In the genomic region with DNA sequence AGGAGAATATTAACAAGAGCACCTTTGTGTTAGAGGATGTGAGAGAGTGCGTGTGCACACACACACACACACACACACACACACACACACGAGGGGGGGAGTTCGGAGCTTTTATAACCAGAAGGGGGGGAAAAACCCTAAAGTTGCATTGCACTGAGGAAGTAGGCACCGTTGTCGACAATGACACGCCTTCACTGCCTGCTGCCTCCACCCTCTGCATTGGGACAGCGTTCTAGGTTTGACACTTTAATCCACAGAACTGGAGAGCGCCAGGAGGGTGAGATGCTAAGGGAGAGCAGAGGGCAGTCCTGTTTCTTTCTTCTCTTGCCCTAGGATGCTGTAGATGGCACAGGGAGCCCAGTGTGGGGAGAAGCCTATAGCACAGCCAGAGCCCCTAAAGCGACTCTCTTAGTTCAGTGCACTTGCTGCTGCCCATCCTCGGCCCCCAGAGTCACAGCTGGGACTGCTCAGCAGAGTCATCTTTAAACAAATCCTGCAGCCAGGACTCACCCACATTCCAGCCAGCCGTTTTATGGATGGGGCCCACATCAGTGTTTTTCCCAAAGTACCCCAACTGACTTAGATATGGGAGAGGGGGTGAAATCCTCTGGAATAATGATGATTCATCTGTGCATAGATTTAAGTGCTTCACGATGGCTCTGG, we compare ENCODE assay signal across 9 mouse cellular contexts. TPM values are rescaled to one million over a fixed set of nuclear protein-coding genes. Genes with fewer than 3 reads are reported as not detected.
DNase-seq lines count a peak whose midpoint lies in the region; ATAC-seq and TF ChIP-seq lines count a peak whose summit lies in the region.
"Had no signal": no experiment of that assay in that cellular context is flagged by ENCODE, and none has a peak within 500 bp of the region (broad histone marks: within the 10 kb centered on the region; RNA-seq: fewer than 3 reads in every experiment).

No protein-coding gene starts in this region.

- no peaks in the 10 kb centered on the region for H3K36me3 ChIP-seq in intestine, embryonic 15.5 days
- no peaks in the 10 kb centered on the region for H3K36me3 ChIP-seq in spleen, adult 2 months (ENCODE audit: control insufficient read depth, insufficient read depth, low read length)

- no peaks in the 10 kb centered on the region for H3K9me3 ChIP-seq in intestine, embryonic 15.5 days

- ATAC-seq in intestine, embryonic 15.5 days = no peak

- TF ChIP-seq CTCF in left cerebral cortex, adult 2 months (IDR thresholded peaks at IDR 0.05) = no peak
- no peak for TF ChIP-seq CTCF in bone marrow macrophage, adult 2 months (IDR thresholded peaks at IDR 0.05; ENCODE audit: low read depth, low read length)
- TF ChIP-seq CTCF in spleen, adult 2 months (IDR thresholded peaks at IDR 0.05; ENCODE audit: extremely low read depth, insufficient read depth, insufficient read length, insufficient replicate concordance) = no peak

- H3K27me3 ChIP-seq in intestine, embryonic 15.5 days (replicated peaks) = no peaks in the 10 kb centered on the region
- no peaks in the 10 kb centered on the region for H3K27me3 ChIP-seq in spleen, adult 2 months (ENCODE audit: control insufficient read depth, insufficient read depth, low read length)

- peaks cover 66% of the 10 kb centered on the region for H3K4me1 ChIP-seq in bone marrow macrophage, adult 2 months (ENCODE audit: control insufficient read depth, insufficient read depth, low read length)
- peaks cover 57% of the 10 kb centered on the region for H3K4me1 ChIP-seq in intestine, embryonic 15.5 days (replicated peaks)
- H3K4me1 ChIP-seq in spleen, adult 2 months (ENCODE audit: control insufficient read depth, insufficient read depth, insufficient read length) = peaks cover 45% of the 10 kb centered on the region

- DNase-seq in left cerebral cortex, adult 2 months (ENCODE audit: extremely low spot score in 1 of 2, low spot score in 2 of 2) = no peak
- no peak for DNase-seq in left cerebral cortex, postnatal 10 days (ENCODE audit: extremely low spot score in 1 of 2, low spot score in 2 of 2)
- DNase-seq in spleen, adult 2 months (ENCODE audit: low read depth in 1 of 2, low spot score in 2 of 2) = peak; percentile 64 to 68
- DNase-seq in left cerebral cortex, adult 8-10 months (ENCODE audit: low spot score in 2 of 2) = no peak
- no peak for DNase-seq in embryo, embryonic 10.5 days (ENCODE audit: low spot score)
- no peak for DNase-seq in adrenal gland, postnatal 4 days (ENCODE audit: low spot score in 2 of 2)

- H3K9ac ChIP-seq in intestine, embryonic 15.5 days = no peak overlapping the region

- intact Hi-C loops in left cerebral cortex, adult 2 months (cut with DNase I) = no loop called here
- intact Hi-C loops in left cerebral cortex, postnatal 10 days (cut with DNase I) = loop anchor here (5.0 kb wide), 1 partner anchor 32 kb away; no protein-coding TSS in a partner anchor

- no peak overlapping the region for H3K4me3 ChIP-seq in left cerebral cortex, adult 2 months
- H3K4me3 ChIP-seq in bone marrow macrophage, adult 2 months (ENCODE audit: insufficient read depth, low read length) = peak overlapping the region; percentile 5; the same call in 1 of the 2 replicates
- no peak overlapping the region for H3K4me3 ChIP-seq in intestine, embryonic 15.5 days (replicated peaks)
- peak overlapping the region; percentile 26; the same call in 1 of the 2 replicates for H3K4me3 ChIP-seq in spleen, adult 2 months (ENCODE audit: extremely low read depth, insufficient read depth, insufficient read length)

- TF ChIP-seq POLR2A in bone marrow macrophage, adult 2 months (IDR thresholded peaks at IDR 0.05; ENCODE audit: borderline replicate concordance, low read depth, low read length) = no peak
- TF ChIP-seq POLR2A in spleen, adult 2 months (IDR thresholded peaks at IDR 0.05; ENCODE audit: low read depth, low read length) = no peak

- H3K27ac ChIP-seq in left cerebral cortex, adult 2 months = peak overlapping the region; percentile 51
- no peak overlapping the region for H3K27ac ChIP-seq in bone marrow macrophage, adult 2 months (ENCODE audit: insufficient read depth, low read depth, low read length)
- H3K27ac ChIP-seq in intestine, embryonic 15.5 days = peak overlapping the region; percentile 48
- H3K27ac ChIP-seq in spleen, adult 2 months (ENCODE audit: insufficient read depth, low read length) = peak overlapping the region; percentile 83

- WGBS in intestine, embryonic 15.5 days = 40% methylated on average over 12 of the region's 12 CpGs
- 18% methylated on average over 12 of the region's 12 CpGs for WGBS in spleen, adult 2 months

- peak overlapping the region; percentile 19; the same call in 1 of the 2 replicates for H3K4me2 ChIP-seq in intestine, embryonic 15.5 days (replicated peaks)

RNA-seq across cellular contexts. Expression of a gene that starts 23.9 kb away (rescaled TPM):
- total RNA-seq in left cerebral cortex, adult 2 months (2021) = 1 to 10 TPM; 4.4 to 6.7 TPM
- total RNA-seq in left cerebral cortex, postnatal 10 days (2021) = 1 to 10 TPM; 6.4 to 7.8 TPM
- 14.3 and 24.7 TPM in 2 replicates for polyA plus RNA-seq in bone marrow macrophage, adult 2 months (2012; ENCODE audit: insufficient read depth, insufficient read length, missing spikeins)
- 15.5 and 17.4 TPM in 2 replicates for polyA plus RNA-seq in intestine, embryonic 15.5 days (2015; fragmentation: Nextera tagmentation; extraction: Ambion mirVana)
- polyA plus RNA-seq in spleen, adult 2 months (2012; rRNA removed) = 4.5 and 6.1 TPM in 2 replicates
- 10 to 100 TPM in 2 of 4 experiments, 1 to 10 TPM in 2; 6.4 to 10.4 (median 9.8) TPM for total RNA-seq in left cerebral cortex, adult 8-10 months (2022)
- total RNA-seq in adrenal gland, postnatal 4 days (2021) = 10 to 100 TPM; 75.9 to 86.7 TPM

RNA-seq across cellular contexts. Expression of a gene that starts 24.2 kb away (rescaled TPM):
- total RNA-seq in left cerebral cortex, adult 2 months (2021) = 1 to 10 TPM; 8.4 to 8.8 TPM
- total RNA-seq in left cerebral cortex, postnatal 10 days (2021) = 1 to 10 TPM; 7.4 to 9.9 TPM
- polyA plus RNA-seq in bone marrow macrophage, adult 2 months (2012; ENCODE audit: insufficient read depth, insufficient read length, missing spikeins) = 11.9 and 14.2 TPM in 2 replicates
- 27.6 TPM in 2 replicates for polyA plus RNA-seq in intestine, embryonic 15.5 days (2015; fragmentation: Nextera tagmentation; extraction: Ambion mirVana)
- polyA plus RNA-seq in spleen, adult 2 months (2012; rRNA removed) = 16.8 and 19.0 TPM in 2 replicates
- 10 to 100 TPM; 10.5 to 13.9 (median 11.4) TPM for total RNA-seq in left cerebral cortex, adult 8-10 months (2022)
- total RNA-seq in adrenal gland, postnatal 4 days (2021) = 10 to 100 TPM; 62.4 to 63.5 TPM

RNA-seq across cellular contexts. Expression of a gene that starts 24.4 kb away (rescaled TPM):
- not detected for total RNA-seq in left cerebral cortex, adult 2 months (2021)
- under 1 TPM in 1 of 2 experiments, not detected in 1; 0.79 TPM for total RNA-seq in left cerebral cortex, postnatal 10 days (2021)
- polyA plus RNA-seq in bone marrow macrophage, adult 2 months (2012; ENCODE audit: insufficient read depth, insufficient read length, missing spikeins) = not detected in 2 replicates
- 1.3 TPM in 1 of 2 replicates, not detected in the other for polyA plus RNA-seq in intestine, embryonic 15.5 days (2015; fragmentation: Nextera tagmentation; extraction: Ambion mirVana)
- 0.32 TPM in 1 of 2 replicates, not detected in the other for polyA plus RNA-seq in spleen, adult 2 months (2012; rRNA removed)
- not detected for total RNA-seq in left cerebral cortex, adult 8-10 months (2022)
- not detected for total RNA-seq in adrenal gland, postnatal 4 days (2021)
- polyA plus RNA-seq: gonadal fat pad, adult 2 months had no signal

Comparison
In these comparisons a context has a peak if more than half of its experiments do, and no peak if none do; other contexts are left out.
1. DNase-seq: peak in spleen, adult 2 months (2 of 2); none in left cerebral cortex, adult 2 months (0 of 2), left cerebral cortex, postnatal 10 days (0 of 2), left cerebral cortex, adult 8-10 months (0 of 2), embryo, embryonic 10.5 days (single experiment) and adrenal gland, postnatal 4 days (0 of 2).
2. H3K4me3 ChIP-seq: peak in bone marrow macrophage, adult 2 months (single experiment) and spleen, adult 2 months (single experiment); none in left cerebral cortex, adult 2 months (single experiment) and intestine, embryonic 15.5 days (single experiment).
3. RNA of a gene that starts 23.9 kb away (total RNA-seq): 75.9 to 86.7 TPM in adrenal gland, postnatal 4 days; 6.4 to 10.4 TPM in left cerebral cortex, adult 8-10 months, 6.4 to 7.8 TPM in left cerebral cortex, postnatal 10 days and 4.4 to 6.7 TPM in left cerebral cortex, adult 2 months; every median in the first group is over 4 times any median in the second.
4. RNA of a gene that starts 24.2 kb away (total RNA-seq): 62.4 to 63.5 TPM in adrenal gland, postnatal 4 days; 10.5 to 13.9 TPM in left cerebral cortex, adult 8-10 months, 7.4 to 9.9 TPM in left cerebral cortex, postnatal 10 days and 8.4 to 8.8 TPM in left cerebral cortex, adult 2 months; every median in the first group is over 4 times any median in the second.